Mouse (Mus musculus): ENCODE measurements at regions not wholly inside any gene's neighbourhood (a gene's known extent, or its start where the extent isn't known, plus 50 kb on each side); places are given as distances from the start of the nearest gene placed in this dataset.

DNA sequence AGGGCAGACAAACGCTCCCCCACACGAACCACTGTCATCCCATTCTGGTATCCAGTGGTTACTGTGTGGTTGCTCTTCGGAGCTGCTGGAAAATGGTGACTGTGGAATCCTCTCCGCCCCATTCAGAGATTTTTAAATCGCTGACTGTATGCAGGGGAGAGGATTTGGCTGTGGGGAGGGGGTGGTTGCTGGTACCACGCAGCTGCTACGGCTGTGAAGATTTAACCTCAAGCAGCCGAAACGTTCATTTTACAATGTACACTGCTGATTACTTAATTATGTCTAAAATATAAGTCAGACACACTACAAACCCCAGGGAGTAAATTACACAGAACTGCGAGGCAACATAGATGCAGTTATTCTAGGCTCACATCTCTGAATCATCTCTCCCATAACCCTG is 341.0 kb downstream of the Rps6kc1 start:
- Histone ChIP-seq H3K9ac (no peak overlapping the region), H3K36me3 (no peaks in the 10 kb centered on the region), H3K4me1 (replicated peaks) (no peaks in the 10 kb centered on the region), H3K27me3 (no peaks in the 10 kb centered on the region), H3K27ac (no peak overlapping the region), H3K4me3 (no peak overlapping the region), H3K4me2 (no peak overlapping the region), H3K9me3 (replicated peaks) (no peaks in the 10 kb centered on the region)
- no peak for ATAC-seq (replicated peaks; ENCODE audit: insufficient number of reproducible peaks, insufficient read depth, low FRiP score, low read depth)
- WGBS, result 76% methylated on average over 10 of the region's 10 CpGs

GRCm38 (mm10) chr1:190566744-190567143 is 344.8 kb downstream of the Rps6kc1 start:
- Histone ChIP-seq H3K4me2 (no peak overlapping the region), H3K36me3 (no peaks in the 10 kb centered on the region), H3K9ac (no peak overlapping the region), H3K9me3 (replicated peaks) (no peaks in the 10 kb centered on the region), H3K4me1 (replicated peaks) (0 out of 2 replicates have a peak, but pooled peaks cover 4% of the 10 kb centered on the region), H3K27me3 (no peaks in the 10 kb centered on the region), H3K27ac (no peak overlapping the region), H3K4me3 (no peak overlapping the region)
- WGBS, result 88% methylated on average over 7 of the region's 7 CpGs
- no peak for ATAC-seq (replicated peaks; ENCODE audit: insufficient number of reproducible peaks, insufficient read depth, low FRiP score, low read depth)

DNA sequence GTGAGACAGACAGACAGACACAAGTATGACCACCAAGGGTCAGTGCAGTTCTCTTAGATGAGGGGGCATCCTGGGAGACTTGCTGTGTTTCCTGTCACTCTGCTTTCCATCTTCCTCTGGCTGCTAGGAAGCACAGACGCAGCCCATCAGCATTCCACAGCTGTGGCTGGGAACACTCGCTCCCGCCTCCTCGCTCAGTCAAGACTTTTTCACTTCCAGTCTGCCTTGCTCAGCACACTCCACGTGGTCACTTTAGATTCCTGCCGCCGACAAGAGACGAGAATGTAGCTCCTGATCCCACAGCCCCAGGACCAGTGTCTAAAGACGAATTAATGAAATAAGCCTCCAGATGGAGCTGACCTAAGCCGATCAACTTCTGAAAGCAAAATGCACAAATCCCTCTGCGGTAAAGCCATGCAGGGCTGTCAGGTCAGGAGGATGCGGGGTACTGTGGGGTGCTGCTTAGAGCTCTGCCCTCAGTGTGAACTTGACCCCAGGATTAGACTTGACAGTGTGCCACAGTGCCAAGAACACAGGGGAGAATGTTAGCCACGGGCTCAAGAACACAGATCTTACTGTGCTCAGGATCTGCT is 348.6 kb downstream of the Rps6kc1 start:
- no peaks in the 10 kb centered on the region for H3K27me3 ChIP-seq
- no peak overlapping the region for H3K9ac ChIP-seq
- 25% methylated on average over 13 of the region's 13 CpGs for WGBS
- H3K4me2 ChIP-seq, result no peak overlapping the region
- no peaks in the 10 kb centered on the region for H3K36me3 ChIP-seq
- ATAC-seq (replicated peaks; ENCODE audit: insufficient number of reproducible peaks, insufficient read depth, low FRiP score, low read depth), result no peak
- no peaks in the 10 kb centered on the region for H3K9me3 ChIP-seq (replicated peaks)
- H3K4me3 ChIP-seq, result no peak overlapping the region
- H3K4me1 ChIP-seq (replicated peaks), result 0 out of 2 replicates have a peak, but pooled peaks cover 4% of the 10 kb centered on the region
- no peak overlapping the region for H3K27ac ChIP-seq

GRCm38 (mm10) chr1:190560086-190560485 is 351.5 kb downstream of the Rps6kc1 start:
- WGBS, result 78% methylated on average over 9 of the region's 9 CpGs
- no peak for ATAC-seq (replicated peaks; ENCODE audit: insufficient number of reproducible peaks, insufficient read depth, low FRiP score, low read depth)
- H3K9ac ChIP-seq, result no peak overlapping the region
- no peaks in the 10 kb centered on the region for H3K36me3 ChIP-seq
- no peaks in the 10 kb centered on the region for H3K9me3 ChIP-seq (replicated peaks)
- H3K27ac ChIP-seq, result no peak overlapping the region
- H3K4me3 ChIP-seq, result no peak overlapping the region
- 0 out of 2 replicates have a peak, but pooled peaks cover 4% of the 10 kb centered on the region for H3K4me1 ChIP-seq (replicated peaks)
- H3K27me3 ChIP-seq, result 0 out of 2 replicates have a peak, but pooled peaks cover 2% of the 10 kb centered on the region
- H3K4me2 ChIP-seq, result no peak overlapping the region

DNA sequence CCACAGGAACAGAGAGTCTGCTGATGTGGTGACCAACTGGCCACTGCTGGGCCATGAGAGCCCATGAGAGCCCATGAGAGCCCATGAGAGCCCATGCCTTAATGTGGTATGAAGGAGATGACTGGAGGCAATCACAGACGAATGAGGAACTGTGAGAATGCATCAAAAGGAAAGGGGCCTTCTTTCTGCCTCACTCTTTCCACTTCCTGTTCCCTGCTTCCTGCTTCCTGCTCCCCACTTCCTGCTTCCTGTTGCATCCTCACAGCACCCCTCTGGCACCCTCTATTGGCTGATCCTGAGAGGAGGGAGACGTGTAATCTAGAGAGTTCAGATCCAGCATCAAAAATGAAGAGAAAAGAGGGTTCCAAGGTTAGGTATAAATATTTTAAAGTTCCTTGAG is 369.7 kb downstream of the Rps6kc1 start:
- H3K4me3 ChIP-seq, result no peak overlapping the region
- WGBS, result 62% methylated on average over 2 of the region's 2 CpGs
- no peak overlapping the region for H3K9ac ChIP-seq
- H3K27me3 ChIP-seq, result no peaks in the 10 kb centered on the region
- no peaks in the 10 kb centered on the region for H3K9me3 ChIP-seq (replicated peaks)
- H3K4me1 ChIP-seq (replicated peaks), result no peaks in the 10 kb centered on the region
- H3K4me2 ChIP-seq, result no peak overlapping the region
- no peaks in the 10 kb centered on the region for H3K36me3 ChIP-seq
- H3K27ac ChIP-seq, result no peak overlapping the region
- no peak for ATAC-seq (replicated peaks; ENCODE audit: insufficient number of reproducible peaks, insufficient read depth, low FRiP score, low read depth)

GRCm38 (mm10) chr1:190532879-190533676 is 362.6 kb upstream of the Prox1 start:
- Histone ChIP-seq H3K36me3 (no peaks in the 10 kb centered on the region), H3K9ac (no peak overlapping the region), H3K4me3 (no peak overlapping the region), H3K9me3 (replicated peaks) (no peaks in the 10 kb centered on the region), H3K27ac (0 out of 2 replicates have a peak overlapping the region, but pooled peaks have one; percentile 15), H3K4me2 (no peak overlapping the region), H3K27me3 (no peaks in the 10 kb centered on the region), H3K4me1 (replicated peaks) (peaks cover 12% of the 10 kb centered on the region)
- 18% methylated on average over 10 of the region's 10 CpGs for WGBS
- 0 out of 2 replicates have a peak, but pooled peaks have one; percentile 61 for ATAC-seq (replicated peaks; ENCODE audit: insufficient number of reproducible peaks, insufficient read depth, low FRiP score, low read depth)

GRCm38 (mm10) chr1:190531224-190531623 is 360.7 kb upstream of the Prox1 start:
- H3K9me3 ChIP-seq (replicated peaks), result no peaks in the 10 kb centered on the region
- peaks cover 17% of the 10 kb centered on the region for H3K4me1 ChIP-seq (replicated peaks)
- H3K4me3 ChIP-seq, result no peak overlapping the region
- no peaks in the 10 kb centered on the region for H3K36me3 ChIP-seq
- H3K27me3 ChIP-seq, result no peaks in the 10 kb centered on the region
- H3K4me2 ChIP-seq, result no peak overlapping the region
- WGBS, result 82% methylated on average over 6 of the region's 6 CpGs
- no peak overlapping the region for H3K9ac ChIP-seq
- H3K27ac ChIP-seq, result no peak overlapping the region
- ATAC-seq (replicated peaks; ENCODE audit: insufficient number of reproducible peaks, insufficient read depth, low FRiP score, low read depth), result no peak

DNA sequence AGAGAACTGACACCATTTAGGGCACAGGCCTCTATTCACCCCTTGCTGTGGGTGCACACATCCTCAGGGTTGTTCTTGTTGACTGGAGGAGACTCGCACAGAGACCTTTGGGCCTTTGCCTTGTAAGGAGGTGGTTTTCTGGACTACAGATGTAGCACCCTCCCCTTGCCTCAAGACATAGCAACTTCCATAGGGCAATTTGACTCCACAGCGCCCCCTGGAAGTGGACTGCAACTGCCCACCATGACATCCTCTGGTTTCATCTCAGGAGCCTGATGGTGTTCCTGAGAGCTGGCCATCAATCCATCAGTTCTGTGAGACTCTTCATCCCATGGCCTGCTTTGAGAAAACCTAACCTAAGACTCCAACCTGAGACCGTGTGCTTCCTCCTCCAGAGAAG is 359.6 kb upstream of the Prox1 start:
- Histone ChIP-seq H3K4me1 (replicated peaks) (peaks cover 26% of the 10 kb centered on the region), H3K27me3 (no peaks in the 10 kb centered on the region; the same call in none of the 2 replicates), H3K4me2 (no peak overlapping the region), H3K9me3 (replicated peaks) (no peaks in the 10 kb centered on the region), H3K9ac (no peak overlapping the region), H3K36me3 (no peaks in the 10 kb centered on the region), H3K27ac (no peak overlapping the region), H3K4me3 (no peak overlapping the region)
- 76% methylated on average over 3 of the region's 3 CpGs for WGBS
- no peak for ATAC-seq (replicated peaks; ENCODE audit: insufficient number of reproducible peaks, insufficient read depth, low FRiP score, low read depth)

DNA sequence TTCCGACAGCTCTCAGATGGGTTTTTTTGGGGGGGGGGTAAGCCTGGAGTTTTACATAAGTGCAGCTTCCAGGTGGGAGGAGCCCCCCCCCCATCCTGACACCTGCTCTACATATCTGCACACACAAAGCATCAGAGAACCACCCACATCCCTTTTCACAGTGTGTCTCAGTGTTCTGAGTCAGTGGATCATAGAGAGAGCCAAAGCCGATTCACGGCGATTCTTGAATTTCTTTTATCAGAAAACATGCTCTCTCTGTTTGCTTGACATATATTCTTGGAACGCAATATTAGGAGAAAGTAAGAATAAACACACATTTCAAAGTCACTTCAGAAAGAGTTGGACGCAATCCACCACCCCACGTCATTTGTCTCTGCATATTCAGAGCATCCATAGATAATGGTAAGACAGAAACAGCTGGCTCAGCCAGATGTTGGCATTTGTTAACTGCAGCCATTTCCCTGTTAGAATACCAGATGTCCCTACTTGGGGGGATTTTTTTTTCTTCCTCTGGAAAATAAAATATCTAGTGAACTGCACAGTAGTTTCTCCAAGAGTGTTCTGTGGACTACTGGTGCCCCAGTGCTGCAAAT is 357.1 kb upstream of the Prox1 start:
- Histone ChIP-seq H3K36me3 (no peaks in the 10 kb centered on the region), H3K9me3 (replicated peaks) (no peaks in the 10 kb centered on the region), H3K4me1 (replicated peaks) (peaks cover 18% of the 10 kb centered on the region), H3K4me3 (no peak overlapping the region), H3K27ac (no peak overlapping the region), H3K4me2 (no peak overlapping the region), H3K27me3 (peaks cover 10% of the 10 kb centered on the region), H3K9ac (no peak overlapping the region)
- WGBS, result 66% methylated on average over 7 of the region's 7 CpGs
- no peak for ATAC-seq (replicated peaks; ENCODE audit: insufficient number of reproducible peaks, insufficient read depth, low FRiP score, low read depth)

DNA sequence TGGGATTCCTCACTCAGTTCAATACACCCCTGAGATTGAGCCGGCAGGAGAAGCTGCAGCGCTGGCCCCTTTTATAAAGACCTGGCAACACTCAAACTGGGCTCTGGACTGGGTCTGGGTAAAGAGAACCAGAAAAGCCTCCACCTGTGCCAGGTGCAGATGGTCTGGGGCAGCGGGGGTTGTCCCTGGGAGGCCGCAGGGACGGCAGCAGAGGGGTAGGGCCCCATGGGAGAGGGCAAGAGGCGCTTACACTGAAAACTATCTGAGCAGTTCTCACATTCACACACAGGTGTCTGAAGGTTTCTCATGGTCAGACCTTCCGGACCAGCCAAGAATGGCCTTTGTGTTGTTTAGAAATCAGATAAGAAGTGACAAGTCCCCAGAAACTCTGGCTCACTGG is 356.1 kb upstream of the Prox1 start:
- Histone ChIP-seq H3K9me3 (replicated peaks) (no peaks in the 10 kb centered on the region), H3K4me2 (no peak overlapping the region), H3K27ac (no peak overlapping the region), H3K4me3 (no peak overlapping the region), H3K9ac (no peak overlapping the region), H3K4me1 (replicated peaks) (peaks cover 14% of the 10 kb centered on the region), H3K27me3 (peaks cover 10% of the 10 kb centered on the region), H3K36me3 (no peaks in the 10 kb centered on the region)
- ATAC-seq (replicated peaks; ENCODE audit: insufficient number of reproducible peaks, insufficient read depth, low FRiP score, low read depth), result no peak
- 24% methylated on average over 7 of the region's 7 CpGs for WGBS

- no peak overlapping the region for H3K9ac ChIP-seq
- no peak overlapping the region for H3K4me3 ChIP-seq
- H3K36me3 ChIP-seq, result no peaks in the 10 kb centered on the region
- no peak overlapping the region for H3K4me2 ChIP-seq
- 43% methylated on average over 6 of the region's 6 CpGs for WGBS
- no peak overlapping the region for H3K27ac ChIP-seq
- no peaks in the 10 kb centered on the region for H3K9me3 ChIP-seq (replicated peaks)
- no peak for ATAC-seq (replicated peaks; ENCODE audit: insufficient number of reproducible peaks, insufficient read depth, low FRiP score, low read depth)
- H3K27me3 ChIP-seq, result peaks cover 10% of the 10 kb centered on the region
- H3K4me1 ChIP-seq (replicated peaks), result peaks cover 14% of the 10 kb centered on the region
Measured at GRCm38 (mm10) chr1:190526046-190526445, 355.5 kb upstream of the Prox1 start.

Measured in heart, embryonic 15.5 days (tissue).